Mouse (Mus musculus) cerebellum, adult 2 months (tissue): Measurements from ENCODE around the gene 7530416G11Rik. TPM values are rescaled to one million over a fixed set of nuclear protein-coding genes. Genes with fewer than 3 reads are reported as not detected.

ENCODE experiments used
- DNase-seq, 2 experiments: peaks; one replicate each; pipeline ENCODE4 v3.0.0; 2021
- H3K27ac ChIP-seq: fragments of 200-500 bp; 2 replicates; pipeline ENCODE4 v1.5.1; 2012; ENCODE audit warnings: low read length, control low read depth, inconsistent platforms; ENCODE audit not compliant: insufficient read depth
- H3K27me3 ChIP-seq: fragments of 200-500 bp; 2 replicates; pipeline ENCODE4 v1.6.1; 2012; ENCODE audit warnings: inconsistent platforms, mild to moderate bottlenecking, low read length, moderate library complexity; ENCODE audit not compliant: control insufficient read depth, insufficient read depth
- H3K4me1 ChIP-seq: fragments of 200-500 bp; 2 replicates; pipeline ENCODE4 v1.6.1; 2011; ENCODE audit warnings: low read length; ENCODE audit not compliant: control insufficient read depth, insufficient read depth
- H3K4me3 ChIP-seq: fragments of 200-500 bp; replicated peaks from 2 replicates; pipeline ENCODE3; 2011; ENCODE audit warnings: mild to moderate bottlenecking, low read depth, low read length, control low read depth; ENCODE audit not compliant: insufficient read depth
- CTCF ChIP-seq: fragments of 200-500 bp; IDR thresholded peaks from 2 replicates; pipeline ENCODE4 v1.5.1; 2011; ENCODE audit warnings: low read depth, mild to moderate bottlenecking, control low read depth, low read length, moderate library complexity, borderline replicate concordance; ENCODE audit not compliant: insufficient read depth
- POLR2A ChIP-seq: fragments of 200-500 bp; IDR thresholded peaks from 2 replicates; pipeline ENCODE4 v1.6.1; 2011; ENCODE audit warnings: low read length, control low read depth, borderline replicate concordance; ENCODE audit not compliant: insufficient read depth
- WGBS: fragments of 180-500 bp; shearing (Covaris S2); methylation state at CpG from one replicate; pipeline ENCODE4 v1.1.7; 2018; 5-methylcytosine and 5-hydroxymethylcytosine counted together
- polyA plus RNA-seq: library from polyadenylated mRNA; depleted of rRNA; stranded (reverse); fragments of >200 nt; gene quantifications from 2 replicates; pipeline ENCODE4 v1.2.3, GENCODE M21; 2012

The 7530416G11Rik gene
- polyA plus RNA-seq, 1 experiment, result not detected

- Histone ChIP-seq H3K27me3 (no peaks in the 10 kb centered on the region), H3K4me3 (no peak overlapping the region), H3K27ac (no peak overlapping the region), H3K4me1 (no peaks in the 10 kb centered on the region)
- DNase-seq, result no peak
- WGBS, result 92% methylated on average over 10 of the region's 10 CpGs
- no peak for TF ChIP-seq CTCF
- TF ChIP-seq POLR2A, result no peak
Measured at GRCm38 (mm10) chr15:85500267-85500666, 2.8 kb downstream of the 7530416G11Rik start.

GRCm38 (mm10) chr15:85497981-85498475 lies 5.0 kb downstream of the 7530416G11Rik start:
- WGBS, result 40% methylated on average over 10 of the region's 10 CpGs
- Histone ChIP-seq H3K4me1 (peaks cover 11% of the 10 kb centered on the region), H3K27ac (no peak overlapping the region), H3K27me3 (no peaks in the 10 kb centered on the region), H3K4me3 (no peak overlapping the region)
- no peak for TF ChIP-seq CTCF
- no peak for TF ChIP-seq POLR2A
- DNase-seq, result no peak

- Histone ChIP-seq H3K27me3 (no peaks in the 10 kb centered on the region), H3K27ac (no peak overlapping the region), H3K4me3 (no peak overlapping the region), H3K4me1 (peaks cover 11% of the 10 kb centered on the region)
- no peak for DNase-seq
- 92% methylated on average over 4 of the region's 4 CpGs for WGBS
- no peak for TF ChIP-seq CTCF
- TF ChIP-seq POLR2A, result no peak
Measured at GRCm38 (mm10) chr15:85497548-85497947, 5.5 kb downstream of the 7530416G11Rik start.

GRCm38 (mm10) chr15:85494163-85494621 lies 8.8 kb downstream of the 7530416G11Rik start:
- 7% methylated on average over 11 of the region's 11 CpGs for WGBS

GRCm38 (mm10) chr15:85489751-85490150 lies 13.3 kb downstream of the 7530416G11Rik start:
- 48% methylated on average over 7 of the region's 7 CpGs for WGBS
- H3K27ac ChIP-seq, result no peak overlapping the region

More at GRCm38 (mm10) chr15:85494163-85494621, 8.8 kb downstream of the 7530416G11Rik start:
- Histone ChIP-seq H3K4me1 (peaks cover 11% of the 10 kb centered on the region), H3K27ac (no peak overlapping the region), H3K27me3 (no peaks in the 10 kb centered on the region), H3K4me3 (no peak overlapping the region)
- TF ChIP-seq POLR2A (no peak), CTCF (no peak)
- DNase-seq, result peak; percentile 27 to 47

GRCm38 (mm10) chr15:85488900-85489299 lies 14.1 kb downstream of the 7530416G11Rik start:
- no peak for DNase-seq
- H3K4me3 ChIP-seq, result no peak overlapping the region
- peaks cover under 1% of the 10 kb centered on the region; the same call in 1 of the 2 replicates for H3K4me1 ChIP-seq
- no peak overlapping the region for H3K27ac ChIP-seq
- H3K27me3 ChIP-seq, result no peaks in the 10 kb centered on the region
- 87% methylated on average over 10 of the region's 10 CpGs for WGBS
- TF ChIP-seq CTCF (no peak), POLR2A (no peak)

More at GRCm38 (mm10) chr15:85489751-85490150, 13.3 kb downstream of the 7530416G11Rik start:
- H3K27me3 ChIP-seq, result no peaks in the 10 kb centered on the region
- DNase-seq, result no peak
- peaks cover 9% of the 10 kb centered on the region for H3K4me1 ChIP-seq
- no peak overlapping the region for H3K4me3 ChIP-seq
- TF ChIP-seq CTCF (no peak), POLR2A (no peak)

- Histone ChIP-seq H3K4me3 (no peak overlapping the region), H3K4me1 (peaks cover 17% of the 10 kb centered on the region), H3K27ac (no peak overlapping the region), H3K27me3 (no peaks in the 10 kb centered on the region)
- no peak for TF ChIP-seq POLR2A
- peak; percentile 73 for TF ChIP-seq CTCF
- 35% methylated on average over 3 of the region's 3 CpGs for WGBS
- peak; percentile 49 to 53 for DNase-seq
Measured at GRCm38 (mm10) chr15:85480630-85481029, 22.4 kb downstream of the 7530416G11Rik start.

GRCm38 (mm10) chr15:85479919-85480318 lies 23.1 kb downstream of the 7530416G11Rik start:
- H3K27me3 ChIP-seq, result no peaks in the 10 kb centered on the region
- DNase-seq, result no peak
- TF ChIP-seq POLR2A, result no peak
- no peak for TF ChIP-seq CTCF
- H3K27ac ChIP-seq, result no peak overlapping the region
- 75% methylated on average over 5 of the region's 5 CpGs for WGBS
- H3K4me1 ChIP-seq, result peaks cover 17% of the 10 kb centered on the region
- no peak overlapping the region for H3K4me3 ChIP-seq
